Mouse (Mus musculus): ENCODE data around the gene Traf3ip2.

DNA sequence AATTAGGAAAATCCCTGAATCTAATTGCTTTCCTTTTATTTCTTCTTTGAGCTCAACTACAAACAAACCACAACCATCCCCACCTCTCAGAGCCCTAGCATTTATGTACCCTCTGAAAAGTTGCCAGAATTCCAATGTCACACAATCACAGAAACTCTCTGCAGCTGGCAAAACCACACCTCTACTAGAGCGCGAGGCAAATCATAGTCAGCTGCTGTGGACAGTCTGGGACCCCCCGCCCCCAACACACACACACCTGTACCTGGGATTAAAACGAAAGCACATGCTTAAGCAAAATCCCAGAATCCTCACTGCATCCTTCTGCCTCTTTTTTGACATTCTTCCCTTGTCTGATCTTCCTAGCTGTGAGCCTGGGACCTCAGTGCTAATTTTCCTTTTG lies 13.1 kb upstream of the Traf3ip2 start:
- TF ChIP-seq CTCF (IDR thresholded peaks at IDR 0.05; ENCODE audit: low read depth, low read length) (no peak), POLR2A (IDR thresholded peaks at IDR 0.05; ENCODE audit: extremely low read depth, insufficient read depth, low read length) (no peak)
